Mouse (Mus musculus) thymus, postnatal 4 days (tissue): ENCODE measurements at regions not wholly inside any gene's neighbourhood (a gene's known extent, or its start where the extent isn't known, plus 50 kb on each side); places are given as distances from the start of the nearest gene placed in this dataset.

Source experiments
- DNase-seq: peaks from one replicate; pipeline ENCODE4 v3.0.0; 2021

DNA sequence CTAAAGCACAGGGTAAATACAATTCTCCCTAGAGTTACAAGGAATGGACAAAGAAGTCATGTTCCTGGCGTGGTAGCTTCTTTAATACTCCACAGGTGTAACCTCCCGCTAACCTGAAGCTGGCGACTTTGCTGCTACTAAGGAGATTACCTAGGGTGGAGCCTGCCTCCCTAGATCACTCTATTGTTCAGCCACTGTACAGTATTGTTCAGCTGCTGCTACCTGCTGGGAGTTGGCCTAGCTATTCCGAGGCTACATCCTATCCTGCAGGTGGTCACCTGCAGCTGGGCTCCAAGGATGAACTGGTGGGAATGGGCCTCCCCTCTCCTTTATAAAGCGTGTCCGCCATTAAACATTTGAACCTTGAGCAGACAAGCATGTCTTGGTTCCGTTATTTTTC, 183.8 kb upstream of the Slc39a10 start:
- DNase-seq, result no peak

DNA sequence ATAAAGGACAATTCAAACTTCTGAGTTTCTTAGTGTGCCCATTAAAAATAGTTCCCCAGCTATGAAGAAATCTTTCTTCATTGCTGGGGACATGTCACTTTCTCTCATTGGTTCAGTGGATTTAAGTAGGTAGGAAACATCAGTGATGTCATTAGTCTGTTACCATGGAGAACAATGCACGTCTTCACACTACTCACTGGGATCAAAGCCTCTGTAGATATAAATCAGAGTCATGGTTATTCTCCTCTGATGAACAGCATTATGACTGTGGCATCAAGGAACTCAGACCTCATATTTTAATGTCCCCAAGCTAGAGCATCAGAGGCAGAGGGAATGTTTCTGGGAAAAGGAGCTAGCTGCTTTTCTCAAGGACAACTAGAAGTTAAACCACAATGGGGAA, 165.5 kb upstream of the Slc39a10 start:
- DNase-seq, result no peak

DNA sequence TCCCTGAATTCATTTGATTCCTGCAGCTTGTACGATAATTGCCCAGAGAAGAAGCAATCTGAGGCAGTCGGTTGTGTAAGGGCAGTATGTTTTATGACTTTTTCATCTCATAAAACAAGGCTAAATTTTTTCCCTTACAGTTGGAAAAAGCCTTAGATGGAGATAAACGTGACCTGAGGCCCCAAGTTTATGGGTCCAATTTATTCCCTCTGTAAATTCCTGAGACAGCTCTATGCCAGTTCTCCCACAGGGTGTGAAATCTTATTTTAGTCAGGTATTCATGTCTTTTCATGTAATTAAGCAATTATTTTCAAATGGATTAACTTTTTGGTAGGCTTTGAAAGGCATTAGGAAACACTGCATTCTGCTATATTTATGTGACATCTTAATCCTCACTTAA, 164.7 kb upstream of the Slc39a10 start:
- no peak for DNase-seq

DNA sequence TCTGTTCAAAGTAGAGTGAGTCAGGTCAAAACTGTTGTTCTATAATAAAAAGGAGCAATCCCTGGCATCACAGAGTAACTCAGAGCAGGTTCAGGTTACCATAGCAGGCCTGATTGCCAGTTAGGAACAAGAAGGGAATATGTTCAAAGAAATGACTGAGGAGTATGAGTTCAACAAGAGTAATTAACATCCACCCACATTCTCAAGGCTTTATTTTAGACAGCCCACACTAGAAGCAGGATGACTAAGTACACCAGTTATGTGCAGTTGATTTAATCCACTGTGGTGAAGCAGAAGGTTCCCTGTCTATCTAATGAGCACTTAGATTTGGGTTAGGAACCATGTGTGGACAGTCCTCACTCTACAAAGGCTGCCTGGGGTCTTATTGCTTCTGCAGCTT, 158.5 kb upstream of the Slc39a10 start:
- DNase-seq, result no peak

DNA sequence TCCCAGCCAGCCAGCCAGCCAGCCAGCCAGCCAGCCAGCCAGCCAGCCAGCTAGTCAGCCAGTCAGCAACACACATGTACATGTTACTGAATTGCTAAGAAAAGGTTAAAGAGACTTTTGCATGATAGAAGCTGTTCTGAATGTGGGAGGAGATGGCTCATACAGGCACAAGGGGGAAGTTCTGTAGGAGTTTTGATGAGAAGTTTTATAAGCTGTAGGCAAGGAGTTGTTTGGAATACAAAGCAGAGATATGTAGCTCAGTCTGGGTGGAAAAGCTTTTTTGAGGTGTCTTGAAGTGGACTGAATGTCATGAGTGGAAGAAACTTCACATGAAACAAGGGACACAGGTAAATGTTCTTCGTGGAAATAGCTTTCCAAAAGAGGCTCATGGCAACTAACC, 157.8 kb upstream of the Slc39a10 start:
- no peak for DNase-seq

DNA sequence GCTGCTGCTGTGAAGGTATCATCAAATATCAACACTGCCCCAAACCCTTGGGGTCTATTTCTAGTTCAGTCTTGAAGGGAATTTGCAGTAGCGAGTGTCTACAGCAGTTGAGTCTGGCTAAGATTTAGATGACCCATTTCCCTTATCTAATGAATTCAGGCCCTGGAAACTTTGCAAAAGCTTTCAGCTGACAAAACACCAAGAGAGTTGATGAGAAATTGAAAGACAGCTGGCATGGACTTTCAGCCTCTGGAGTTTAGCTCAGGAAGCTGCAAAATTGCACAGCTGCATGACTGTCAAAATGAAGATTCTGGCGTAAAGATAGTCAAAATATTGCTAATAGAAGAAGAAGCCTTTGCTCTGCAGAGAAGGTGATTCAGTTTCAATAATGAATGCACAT, 144.9 kb upstream of the Slc39a10 start:
- no peak for DNase-seq

DNA sequence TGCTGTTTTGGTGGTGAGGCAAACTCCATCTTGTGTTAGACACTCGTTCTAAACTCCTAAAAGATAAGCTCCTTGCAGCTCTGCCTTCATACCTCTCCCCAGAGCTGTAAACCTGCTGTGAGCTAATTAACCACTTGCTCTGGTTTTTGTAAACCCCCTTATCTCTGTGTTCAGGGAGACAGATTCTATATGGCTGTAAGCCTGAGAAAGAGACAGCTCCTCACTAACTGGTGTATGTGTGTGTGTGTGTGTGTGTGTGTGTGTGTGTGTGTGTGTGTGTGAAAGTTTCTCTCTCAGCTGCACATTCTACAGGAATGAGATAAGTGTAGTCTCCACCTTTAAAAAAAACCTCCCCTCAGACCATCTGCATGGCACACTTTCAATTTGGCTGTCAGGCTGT, 126.7 kb upstream of the Slc39a10 start:
- DNase-seq, result no peak

DNA sequence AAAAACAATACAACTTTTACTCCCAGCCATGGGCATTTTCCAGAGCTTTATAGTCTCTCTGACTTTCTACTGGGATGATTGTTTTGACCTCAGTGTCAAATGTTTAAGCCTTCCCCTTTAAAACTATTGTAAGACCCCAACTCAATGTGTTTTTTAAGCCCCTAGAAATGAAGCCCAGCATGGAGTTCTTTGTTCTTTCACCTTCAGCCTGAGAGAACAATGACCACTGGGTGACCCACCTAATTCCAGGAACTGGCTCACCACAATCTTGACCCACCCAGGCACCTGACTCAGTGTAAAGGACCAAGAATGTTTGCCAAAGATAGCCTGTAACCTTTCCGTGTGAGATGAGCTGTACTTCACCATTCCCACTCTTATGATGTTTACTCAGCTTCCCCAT, 121.9 kb upstream of the Slc39a10 start:
- DNase-seq, result no peak

DNA sequence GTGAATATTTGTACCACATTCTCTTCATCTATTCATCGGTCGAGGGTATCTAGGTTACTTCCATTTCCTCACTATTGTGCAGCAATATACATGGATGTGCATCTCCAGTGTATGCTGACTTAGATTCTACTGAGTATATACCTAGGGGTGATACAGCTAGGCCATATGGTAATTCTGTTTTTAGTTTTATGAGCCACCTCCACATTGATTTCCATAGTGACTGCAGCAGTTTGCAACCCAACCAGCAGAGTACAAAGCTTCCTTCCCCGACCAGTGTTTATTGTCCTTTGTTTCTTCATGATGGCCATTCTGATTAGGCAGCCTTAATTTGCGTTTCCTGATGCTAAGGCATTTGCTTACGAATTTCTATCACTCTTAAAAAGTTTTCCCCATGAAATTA, 111.1 kb upstream of the Slc39a10 start:
- no peak for DNase-seq

DNA sequence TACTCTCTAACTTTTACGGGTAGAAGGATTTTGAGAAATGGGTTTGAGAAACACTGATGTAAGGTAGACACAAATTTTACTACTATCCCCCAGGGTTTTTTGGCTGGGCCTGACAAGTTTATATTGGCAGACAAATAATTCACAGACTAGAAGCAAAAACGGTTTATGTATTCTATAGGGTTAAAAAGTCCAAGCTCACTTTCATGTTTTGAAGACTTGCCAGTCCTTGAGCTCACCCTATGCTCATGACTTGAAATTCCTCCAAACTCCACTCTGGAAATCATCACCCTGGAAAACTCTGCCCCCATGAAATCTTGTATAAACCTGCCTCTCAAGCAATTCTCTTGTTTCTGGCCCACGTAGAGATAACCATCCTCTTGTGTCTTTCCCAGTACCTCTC, 106.7 kb upstream of the Slc39a10 start:
- DNase-seq, result no peak

DNA sequence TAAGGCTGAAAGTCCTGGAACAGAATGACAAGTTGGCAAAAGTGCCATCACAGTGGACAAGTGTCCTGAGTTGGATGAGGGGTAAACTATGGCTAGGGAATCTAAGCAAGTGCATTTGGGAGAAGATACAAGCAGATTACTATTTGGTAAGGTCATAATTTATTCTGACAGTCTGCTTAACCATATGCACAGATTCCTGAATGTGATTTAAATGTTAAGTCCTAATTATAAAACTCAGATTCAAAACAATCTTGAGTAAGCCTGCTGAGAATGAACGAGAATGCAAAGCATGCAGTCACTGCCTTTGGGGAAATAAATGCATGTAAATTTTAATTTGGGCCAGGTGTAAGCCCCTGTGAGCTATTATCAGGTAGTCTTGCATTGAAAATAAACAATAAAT, 93.3 kb upstream of the Slc39a10 start:
- no peak for DNase-seq

DNA sequence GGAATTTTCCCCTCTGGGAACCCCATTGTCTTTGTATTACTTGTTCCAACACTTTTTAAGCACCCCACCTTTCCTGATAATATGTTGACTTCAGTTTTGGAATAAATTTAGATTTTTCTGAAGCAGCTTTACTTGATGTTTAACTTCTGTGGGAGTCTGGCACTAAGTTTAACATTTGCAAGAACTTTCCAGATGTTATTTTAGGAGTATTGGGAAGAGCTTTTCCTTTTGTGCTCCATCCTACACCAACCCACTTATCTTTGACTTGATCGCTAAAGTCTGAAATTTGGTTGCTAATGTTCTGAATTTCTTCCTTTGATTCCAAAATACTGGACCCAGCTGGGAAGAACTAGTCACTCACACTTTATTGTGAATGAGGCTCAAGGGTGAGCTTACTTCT, 90.4 kb upstream of the Slc39a10 start:
- no peak for DNase-seq

DNA sequence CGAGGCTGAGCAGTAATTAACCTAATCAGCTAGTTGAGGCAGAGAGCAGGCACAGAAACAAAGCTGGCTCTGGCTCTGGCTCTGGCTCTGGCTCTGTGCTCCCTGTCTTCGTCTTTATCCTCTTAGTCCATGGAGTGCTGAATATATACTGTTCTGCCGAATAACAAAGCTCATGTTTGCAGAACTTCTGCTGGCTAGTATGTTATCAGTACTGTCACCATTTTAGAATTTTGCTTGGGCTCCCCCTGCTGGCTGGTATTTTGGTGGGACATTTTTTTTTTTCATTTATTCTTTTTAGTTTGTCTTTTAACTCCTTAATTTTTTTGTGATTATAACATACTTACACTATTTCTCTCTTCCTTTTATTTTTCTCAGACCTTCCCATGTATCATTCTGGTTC, 77.8 kb upstream of the Slc39a10 start:
- peak; percentile 76 for DNase-seq

DNA sequence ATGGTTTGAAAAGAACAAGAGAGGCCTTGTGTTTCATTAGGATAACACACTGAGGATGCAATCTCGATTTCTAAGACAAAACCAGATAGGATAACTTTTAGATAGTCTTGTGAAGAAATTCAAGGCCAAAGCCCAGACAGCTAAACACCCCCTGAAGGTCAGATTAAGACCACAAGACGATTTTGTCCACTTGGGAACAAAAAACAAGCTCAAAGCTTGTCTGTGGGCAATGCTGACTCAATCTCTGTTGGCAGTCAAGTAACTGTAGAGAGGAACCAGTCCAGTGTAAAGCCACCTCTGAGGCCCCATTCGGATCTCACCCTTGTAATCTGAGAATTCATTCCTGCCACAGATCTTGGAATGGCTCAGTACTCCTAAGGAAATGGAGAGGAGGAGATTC, 75.7 kb upstream of the Slc39a10 start:
- DNase-seq, result no peak

DNA sequence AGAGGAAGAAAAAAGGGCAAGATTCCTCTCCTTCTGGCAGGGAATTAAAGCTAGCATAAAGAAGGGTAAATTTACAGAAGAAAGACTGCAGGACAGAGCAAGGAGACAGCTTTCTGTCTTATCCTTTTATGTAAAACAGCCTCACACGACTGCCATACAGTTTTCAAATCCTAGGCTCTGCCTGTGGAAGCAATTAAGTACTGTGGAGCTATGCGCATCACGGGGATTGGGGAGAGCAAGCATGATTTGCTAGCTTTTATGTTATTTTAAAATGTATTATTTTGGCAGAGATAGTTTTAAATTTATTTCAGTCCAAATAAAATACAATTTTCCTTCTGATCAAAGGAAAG, 74.2 kb upstream of the Slc39a10 start:
- DNase-seq, result no peak

DNA sequence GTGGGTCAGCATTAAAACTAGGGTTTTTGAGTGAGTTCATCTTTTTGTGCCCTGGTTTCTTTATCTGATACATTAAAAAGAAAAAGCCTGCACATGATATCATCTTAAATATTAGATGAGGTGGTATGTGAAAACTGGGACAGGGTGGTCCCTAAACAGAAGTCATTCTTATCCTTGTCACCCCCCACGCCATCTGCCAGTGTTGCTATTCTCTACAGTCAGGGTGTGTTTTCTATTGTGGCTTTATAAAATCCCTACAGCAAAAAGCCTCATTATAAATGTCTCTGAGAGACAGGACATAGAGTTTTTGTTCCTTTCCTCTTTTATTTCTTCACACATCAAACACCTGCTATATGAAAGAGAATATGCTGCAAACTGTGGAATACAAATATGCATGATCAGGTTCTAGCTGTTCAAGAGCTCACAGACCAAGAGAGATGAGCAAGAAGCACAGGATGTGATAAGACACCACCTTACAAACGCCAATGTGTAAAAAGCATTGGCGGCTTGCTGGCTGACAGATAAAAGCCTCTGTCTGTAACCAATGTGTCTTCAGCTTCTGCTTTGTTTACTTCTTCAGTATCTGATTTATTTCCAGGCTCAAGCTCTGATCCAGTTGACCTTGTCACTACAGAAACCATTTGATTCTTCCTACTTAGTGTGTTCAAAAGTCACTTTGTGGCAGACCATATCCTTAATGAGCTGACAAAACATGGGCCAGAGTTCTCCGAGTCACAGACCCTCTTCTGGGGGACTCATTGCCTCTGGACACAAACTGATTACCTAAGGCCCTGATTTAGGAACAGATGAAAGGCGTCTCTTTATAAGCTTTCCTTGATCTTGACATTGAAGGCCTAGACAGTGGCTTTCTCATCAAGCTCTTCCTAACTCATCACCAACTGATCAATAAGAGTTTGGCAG, 73.6 kb upstream of the Slc39a10 start:
- no peak for DNase-seq

DNA sequence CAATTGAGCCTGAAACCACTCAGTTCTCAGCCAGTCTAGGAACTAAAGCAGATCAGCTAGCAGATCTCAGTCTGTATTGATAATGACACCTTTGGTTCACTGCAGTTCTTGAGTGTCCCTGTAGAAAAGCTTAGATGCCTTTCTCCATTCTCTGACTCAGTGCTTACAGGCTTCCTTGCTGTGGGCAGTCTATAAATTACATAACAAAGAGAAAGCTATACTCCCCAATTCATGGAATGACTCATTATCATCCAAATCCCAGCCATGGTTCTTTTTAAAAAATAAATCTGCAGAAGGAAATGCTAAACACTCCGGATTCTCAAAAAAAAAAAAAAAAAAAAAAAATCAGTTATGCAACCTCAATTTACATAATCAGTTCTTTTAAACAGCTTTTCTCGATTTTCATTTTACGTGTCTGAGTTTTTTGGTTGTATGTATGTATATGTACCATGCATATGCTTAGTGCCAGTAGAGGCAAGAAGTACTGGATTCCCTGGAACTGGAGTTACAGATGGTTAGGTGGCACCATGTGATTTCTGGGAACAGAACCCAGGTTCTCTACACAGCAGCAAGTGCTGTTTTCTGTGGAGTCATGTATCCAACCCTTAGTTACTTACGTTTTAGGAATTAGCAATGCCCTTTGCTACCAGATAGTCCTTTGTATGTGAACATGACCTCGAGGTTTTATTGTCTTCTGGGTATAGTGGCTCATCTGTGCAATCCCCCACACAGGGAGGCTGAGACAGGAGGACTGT, 71.5 kb upstream of the Slc39a10 start:
- DNase-seq, result no peak
